Mouse (Mus musculus): Measurements from ENCODE around the gene Ak8.
A peak's percentile ranks its signal among the peaks of the same experiment; 100 is the strongest.

Ak8 gene

GRCm38 (mm10) chr2:28740159-28740558 lies 40.2 kb downstream of the Ak8 start:
- DNase-seq = no peak

- DNase-seq = no peak
Observed at GRCm38 (mm10) chr2:28742701-28743100, 42.7 kb downstream of the Ak8 start.

GRCm38 (mm10) chr2:28746682-28747332 lies 46.8 kb downstream of the Ak8 start:
- no peak for DNase-seq

GRCm38 (mm10) chr2:28747705-28748104 lies 47.7 kb downstream of the Ak8 start:
- no peak for DNase-seq

- DNase-seq = peak; percentile 71
Observed at GRCm38 (mm10) chr2:28751186-28751585, 51.2 kb downstream of the Ak8 start.

GRCm38 (mm10) chr2:28751658-28752057 lies 51.7 kb downstream of the Ak8 start:
- peak; percentile 56 for DNase-seq

- DNase-seq = no peak
Observed at GRCm38 (mm10) chr2:28752388-28752787, 52.4 kb downstream of the Ak8 start.

GRCm38 (mm10) chr2:28755451-28755850 lies 55.5 kb downstream of the Ak8 start:
- DNase-seq = peak; percentile 85

GRCm38 (mm10) chr2:28756201-28756600 lies 56.2 kb downstream of the Ak8 start:
- peak; percentile 77 for DNase-seq

GRCm38 (mm10) chr2:28759441-28759840 lies 59.5 kb downstream of the Ak8 start:
- DNase-seq = no peak

GRCm38 (mm10) chr2:28766590-28766989 lies 66.6 kb downstream of the Ak8 start:
- no peak for DNase-seq

- no peak for DNase-seq
Observed at GRCm38 (mm10) chr2:28767041-28767440, 67.1 kb downstream of the Ak8 start.

- DNase-seq = peak; percentile 33
Observed at GRCm38 (mm10) chr2:28770697-28771096, 70.7 kb downstream of the Ak8 start.

- no peak for DNase-seq
Observed at GRCm38 (mm10) chr2:28774073-28774472, 74.1 kb downstream of the Ak8 start.

GRCm38 (mm10) chr2:28776728-28777127 lies 76.8 kb downstream of the Ak8 start:
- DNase-seq = no peak

GRCm38 (mm10) chr2:28780001-28780782 lies 80.2 kb downstream of the Ak8 start:
- DNase-seq = no peak

GRCm38 (mm10) chr2:28781310-28781709 lies 81.3 kb downstream of the Ak8 start:
- DNase-seq = no peak

- no peak for DNase-seq
Observed at GRCm38 (mm10) chr2:28786355-28787066, 86.5 kb downstream of the Ak8 start.

GRCm38 (mm10) chr2:28787067-28787619 lies 87.2 kb downstream of the Ak8 start:
- no peak for DNase-seq

GRCm38 (mm10) chr2:28792931-28793610 lies 93.1 kb downstream of the Ak8 start:
- peak; percentile 89 for DNase-seq

GRCm38 (mm10) chr2:28794623-28795022 lies 94.7 kb downstream of the Ak8 start:
- no peak for DNase-seq

GRCm38 (mm10) chr2:28796298-28796697 lies 96.3 kb downstream of the Ak8 start:
- no peak for DNase-seq

Measured in embryo, embryonic 11 days (tissue).